Mouse (Mus musculus): ENCODE measurements around the gene Fam204a. TPM values are rescaled to one million over a fixed set of nuclear protein-coding genes. Genes with fewer than 3 reads are reported as not detected.

The Fam204a gene
- polyA plus RNA-seq, 1 experiment = 36.4 TPM

DNA sequence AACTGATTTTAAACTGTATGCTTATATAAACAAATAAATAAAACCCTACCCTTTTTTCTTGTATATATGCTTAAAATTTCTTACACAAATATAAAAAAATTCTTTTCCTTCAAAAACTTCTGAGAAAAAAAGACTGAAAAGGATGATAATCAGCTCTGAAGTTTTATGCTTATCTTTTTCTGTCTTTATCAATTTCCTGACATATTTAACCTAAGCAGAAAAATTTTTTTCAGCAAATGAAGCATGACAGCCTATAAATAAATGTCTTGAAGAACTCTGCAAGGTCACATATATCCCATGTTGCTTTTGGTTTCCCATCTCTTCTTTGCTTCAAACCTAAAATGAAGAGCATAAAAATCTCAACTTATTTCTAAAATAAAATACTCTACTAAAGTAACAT lies 27.3 kb downstream of the Fam204a start:
- H3K4me1 ChIP-seq (ENCODE audit: control insufficient read depth, insufficient read depth, insufficient read length, low read length) = no peaks in the 10 kb centered on the region
- no peak overlapping the region for H3K4me3 ChIP-seq (ENCODE audit: insufficient read depth, low read depth, low read length)
- H3K27ac ChIP-seq (replicated peaks; ENCODE audit: low read depth, low read length) = no peak overlapping the region

GRCm38 (mm10) chr19:60192790-60193189 lies 33.7 kb downstream of the Fam204a start:
- H3K4me3 ChIP-seq (ENCODE audit: insufficient read depth, low read depth, low read length) = no peak overlapping the region
- no peaks in the 10 kb centered on the region for H3K4me1 ChIP-seq (ENCODE audit: control insufficient read depth, insufficient read depth, insufficient read length, low read length)
- no peak overlapping the region for H3K27ac ChIP-seq (replicated peaks; ENCODE audit: low read depth, low read length)

- H3K27ac ChIP-seq (replicated peaks; ENCODE audit: low read depth, low read length) = no peak overlapping the region
- no peak overlapping the region for H3K4me3 ChIP-seq (ENCODE audit: insufficient read depth, low read depth, low read length)
- no peaks in the 10 kb centered on the region for H3K4me1 ChIP-seq (ENCODE audit: control insufficient read depth, insufficient read depth, insufficient read length, low read length)
Measured at GRCm38 (mm10) chr19:60189206-60189605, 37.3 kb downstream of the Fam204a start.

DNA sequence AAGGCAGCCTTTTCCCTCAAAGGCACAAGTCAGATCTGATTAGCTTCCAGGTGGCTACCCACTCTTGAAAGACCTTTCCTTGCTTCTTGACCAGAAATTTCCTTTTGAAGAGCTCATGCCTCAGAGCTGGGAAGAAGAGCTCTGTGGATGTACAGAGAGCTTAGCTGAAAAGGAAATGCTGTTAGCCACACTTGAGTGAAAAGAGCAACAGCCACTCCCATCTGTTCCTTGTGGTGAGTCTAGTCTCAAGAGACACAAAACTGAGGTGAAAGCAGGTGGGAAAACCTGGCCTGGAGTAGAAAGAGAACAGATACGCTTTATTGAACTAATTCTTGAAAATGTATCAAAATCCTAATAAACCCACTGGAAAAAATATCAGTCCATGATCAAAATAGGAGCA lies 43.6 kb downstream of the Fam204a start:
- Histone ChIP-seq H3K27ac (replicated peaks; ENCODE audit: low read depth, low read length) (no peak overlapping the region), H3K4me3 (ENCODE audit: insufficient read depth, low read depth, low read length) (no peak overlapping the region), H3K4me1 (ENCODE audit: control insufficient read depth, insufficient read depth, insufficient read length, low read length) (no peaks in the 10 kb centered on the region)

DNA sequence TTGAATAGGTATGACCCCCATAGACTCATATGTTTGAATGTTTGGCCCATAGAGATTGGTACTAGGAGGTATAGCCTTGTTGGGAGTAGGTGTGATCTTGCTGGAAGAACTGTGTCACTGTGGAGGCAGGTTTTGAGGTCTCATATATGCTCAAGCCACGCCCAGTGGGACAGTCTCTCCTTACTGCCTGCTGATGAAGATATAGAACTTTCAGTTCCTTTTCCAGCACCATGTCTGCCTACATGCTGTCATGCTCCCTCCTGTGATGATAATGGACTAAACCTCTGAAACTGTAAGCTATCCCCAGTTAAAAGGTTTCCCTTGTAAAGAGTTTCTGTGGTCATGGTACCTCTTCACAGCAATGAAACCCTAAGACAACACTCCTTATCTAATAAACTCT lies 44.3 kb downstream of the Fam204a start:
- no peaks in the 10 kb centered on the region for H3K4me1 ChIP-seq (ENCODE audit: control insufficient read depth, insufficient read depth, insufficient read length, low read length)
- H3K27ac ChIP-seq (replicated peaks; ENCODE audit: low read depth, low read length) = no peak overlapping the region
- H3K4me3 ChIP-seq (ENCODE audit: insufficient read depth, low read depth, low read length) = no peak overlapping the region

DNA sequence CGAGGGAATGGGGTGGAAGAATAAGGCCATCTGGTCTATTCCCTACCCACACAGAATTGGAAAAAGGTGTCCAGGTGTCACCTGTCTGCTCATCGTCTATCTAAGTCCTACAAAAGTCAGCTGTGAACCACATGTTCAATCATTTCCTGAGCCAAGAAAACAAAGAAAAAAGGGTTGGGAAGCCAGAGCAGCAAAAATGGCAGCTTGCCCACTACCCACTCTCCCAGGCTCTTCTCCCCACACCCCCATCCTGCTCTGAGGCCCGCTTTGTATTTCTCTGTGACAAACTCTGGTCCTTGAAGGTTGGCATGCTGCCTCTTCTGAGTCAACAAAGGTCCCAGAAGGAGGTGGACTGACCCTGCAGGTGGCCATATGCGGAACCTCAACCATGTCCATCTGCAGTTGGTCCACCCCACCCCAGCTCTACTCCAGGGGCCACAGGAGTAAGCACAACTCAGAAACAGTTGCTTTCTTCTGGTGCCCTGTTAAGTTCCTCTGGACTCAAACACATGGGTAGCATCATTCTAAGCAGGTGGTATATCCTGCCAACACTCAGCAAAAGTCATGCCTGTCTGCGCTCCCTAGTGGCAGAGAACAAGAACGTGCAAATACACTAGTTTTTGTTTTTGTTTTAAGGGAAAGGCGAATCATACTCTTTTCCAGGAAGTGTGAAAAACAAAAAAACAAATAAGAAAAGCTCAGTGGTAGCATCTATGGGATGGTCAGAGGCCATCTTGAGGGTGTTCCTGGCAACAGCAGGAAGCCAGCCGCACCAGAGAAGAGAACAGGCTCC lies 47.5 kb downstream of the Fam204a start:
- Histone ChIP-seq H3K27ac (replicated peaks; ENCODE audit: low read depth, low read length) (no peak overlapping the region), H3K4me3 (ENCODE audit: insufficient read depth, low read depth, low read length) (no peak overlapping the region), H3K4me1 (ENCODE audit: control insufficient read depth, insufficient read depth, insufficient read length, low read length) (no peaks in the 10 kb centered on the region)

- H3K4me3 ChIP-seq (ENCODE audit: insufficient read depth, low read depth, low read length) = peak overlapping the region; percentile 27; the same call in 1 of the 2 replicates
- no peaks in the 10 kb centered on the region for H3K4me1 ChIP-seq (ENCODE audit: control insufficient read depth, insufficient read depth, insufficient read length, low read length)
- peak overlapping the region; percentile 21; the same call in 1 of the 2 replicates for H3K27ac ChIP-seq (replicated peaks; ENCODE audit: low read depth, low read length)
Measured at GRCm38 (mm10) chr19:60165417-60165816, 61.1 kb downstream of the Fam204a start.

DNA sequence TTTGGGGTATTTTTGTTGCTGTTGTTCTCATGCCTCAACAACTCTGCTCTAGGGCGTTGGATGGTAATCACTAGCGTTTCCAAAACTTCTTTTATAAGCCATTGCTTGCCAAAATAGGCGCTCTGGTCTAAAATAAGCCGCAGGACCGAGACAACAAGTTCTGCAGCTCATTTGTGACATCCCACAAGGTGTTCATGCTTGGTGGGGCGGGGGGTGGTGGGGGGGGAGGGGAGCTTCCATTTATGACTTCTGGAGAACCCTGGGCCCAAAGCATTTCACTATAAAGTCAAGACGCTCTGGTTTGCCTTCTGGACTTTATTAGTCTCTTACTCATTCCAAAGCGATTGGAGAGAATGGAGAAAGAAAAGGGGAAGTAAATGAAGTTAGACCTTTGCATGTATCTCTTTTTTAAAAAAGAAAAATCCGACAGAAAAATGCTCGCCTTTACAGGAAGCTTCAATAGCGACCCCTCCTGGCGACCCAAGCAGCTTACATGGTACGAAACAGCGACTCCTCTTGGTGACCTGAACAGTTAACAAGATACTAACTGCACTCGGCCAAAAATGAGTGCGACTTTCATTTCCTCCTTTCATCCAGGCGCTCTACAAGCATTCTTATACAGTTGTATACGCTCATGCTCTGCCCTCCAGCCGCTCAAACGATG lies 65.8 kb downstream of the Fam204a start:
- Histone ChIP-seq H3K4me3 (ENCODE audit: insufficient read depth, low read depth, low read length) (no peak overlapping the region), H3K27ac (replicated peaks; ENCODE audit: low read depth, low read length) (no peak overlapping the region), H3K4me1 (ENCODE audit: control insufficient read depth, insufficient read depth, insufficient read length, low read length) (no peaks in the 10 kb centered on the region)

GRCm38 (mm10) chr19:60159827-60160226 lies 66.7 kb downstream of the Fam204a start:
- no peak overlapping the region for H3K27ac ChIP-seq (replicated peaks; ENCODE audit: low read depth, low read length)
- H3K4me1 ChIP-seq (ENCODE audit: control insufficient read depth, insufficient read depth, insufficient read length, low read length) = no peaks in the 10 kb centered on the region
- no peak overlapping the region for H3K4me3 ChIP-seq (ENCODE audit: insufficient read depth, low read depth, low read length)

DNA sequence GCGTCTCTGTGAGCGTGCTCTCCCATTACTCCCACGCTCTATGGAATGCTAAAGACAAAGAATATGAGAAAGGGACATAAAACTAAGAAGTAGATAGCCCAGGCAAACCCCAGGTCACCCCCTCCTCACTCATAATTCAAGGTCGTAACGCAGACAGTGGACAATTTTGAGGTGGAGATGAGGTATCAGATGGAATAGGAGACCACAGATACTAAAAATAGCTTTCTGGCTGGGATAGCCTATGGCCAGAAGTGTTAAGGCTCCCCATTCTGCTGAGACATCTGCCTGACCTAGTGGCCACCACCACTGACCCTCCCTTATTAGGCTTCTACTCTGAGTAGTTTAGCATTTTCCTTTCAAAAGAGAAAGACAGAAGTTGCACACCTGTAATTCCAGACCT lies 71.2 kb downstream of the Fam204a start:
- H3K27ac ChIP-seq (replicated peaks; ENCODE audit: low read depth, low read length) = no peak overlapping the region
- H3K4me1 ChIP-seq (ENCODE audit: control insufficient read depth, insufficient read depth, insufficient read length, low read length) = no peaks in the 10 kb centered on the region
- H3K4me3 ChIP-seq (ENCODE audit: insufficient read depth, low read depth, low read length) = no peak overlapping the region

DNA sequence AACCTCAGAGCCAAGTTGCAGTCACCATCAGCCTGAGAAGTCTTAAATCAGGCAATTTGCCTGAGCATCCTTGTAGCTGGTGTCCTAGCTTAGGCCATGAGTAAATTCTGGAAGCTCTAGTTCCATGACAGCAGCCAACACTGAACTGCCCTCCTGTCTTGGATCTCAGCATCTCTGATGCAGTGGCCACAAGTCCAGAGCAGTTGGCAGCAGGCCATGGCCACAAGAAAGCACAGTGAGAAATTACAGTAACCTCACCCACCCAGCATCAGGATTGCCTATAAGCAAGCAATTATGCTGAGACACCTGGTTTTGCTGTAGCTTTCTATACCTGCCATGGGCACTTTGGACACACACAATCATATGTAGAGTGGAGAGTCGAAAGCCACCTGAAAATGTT lies 73.4 kb downstream of the Fam204a start:
- H3K27ac ChIP-seq (replicated peaks; ENCODE audit: low read depth, low read length) = no peak overlapping the region
- no peak overlapping the region for H3K4me3 ChIP-seq (ENCODE audit: insufficient read depth, low read depth, low read length)
- no peaks in the 10 kb centered on the region for H3K4me1 ChIP-seq (ENCODE audit: control insufficient read depth, insufficient read depth, insufficient read length, low read length)

GRCm38 (mm10) chr19:60150056-60150455 lies 76.4 kb downstream of the Fam204a start:
- Histone ChIP-seq H3K4me3 (ENCODE audit: insufficient read depth, low read depth, low read length) (no peak overlapping the region), H3K4me1 (ENCODE audit: control insufficient read depth, insufficient read depth, insufficient read length, low read length) (no peaks in the 10 kb centered on the region), H3K27ac (replicated peaks; ENCODE audit: low read depth, low read length) (no peak overlapping the region)

GRCm38 (mm10) chr19:60149078-60149960 lies 77.2 kb downstream of the Fam204a start:
- H3K4me3 ChIP-seq (ENCODE audit: insufficient read depth, low read depth, low read length) = no peak overlapping the region
- H3K27ac ChIP-seq (replicated peaks; ENCODE audit: low read depth, low read length) = no peak overlapping the region

More at GRCm38 (mm10) chr19:60149078-60149960, 77.2 kb downstream of the Fam204a start:
- H3K4me1 ChIP-seq (ENCODE audit: control insufficient read depth, insufficient read depth, insufficient read length, low read length) = no peaks in the 10 kb centered on the region
